Mouse (Mus musculus) adrenal gland, adult 18-20 months (tissue): ENCODE results near the gene Alb. TPM values are rescaled to one million over a fixed set of nuclear protein-coding genes. Genes with fewer than 3 reads are reported as not detected.
A peak's percentile ranks its signal among the peaks of the same experiment; 100 is the strongest.

Experiments
- DNase-seq, 2 experiments: peaks; one replicate each; pipeline ENCODE4 v3.0.0; 2021 to 2022; ENCODE audit warnings: low spot score in 2 of 2
- total RNA-seq, 2 experiments: library from RNA; stranded (reverse); gene quantifications; 1 replicate in 1 of 2; 2 replicates in 1 of 2; pipeline ENCODE4 v1.2.3; 2021

Alb gene
- total RNA-seq, 2 experiments from 2014 or later, result 1.3 to 11.4 TPM

DNA sequence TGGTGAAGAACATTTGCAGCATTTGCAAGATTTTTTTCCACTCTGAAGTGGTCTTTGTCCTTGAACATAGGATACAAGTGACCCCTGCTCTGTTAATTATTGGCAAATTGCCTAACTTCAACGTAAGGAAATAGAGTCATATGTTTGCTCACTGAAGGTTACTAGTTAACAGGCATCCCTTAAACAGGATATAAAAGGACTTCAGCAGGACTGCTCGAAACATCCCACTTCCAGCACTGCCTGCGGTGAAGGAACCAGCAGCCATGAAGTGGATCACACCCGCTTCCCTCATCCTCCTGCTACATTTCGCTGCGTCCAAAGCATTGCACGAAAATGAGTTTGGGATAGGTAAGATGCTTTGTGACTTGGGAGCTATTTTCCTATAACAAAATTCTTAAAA lies 29.8 kb downstream of the Alb start, which contains the start of gene Afp:
TSS of gene Afp (plus strand) at position 220 of the 400 bp plus-strand sequence.
- no peak for DNase-seq

DNA sequence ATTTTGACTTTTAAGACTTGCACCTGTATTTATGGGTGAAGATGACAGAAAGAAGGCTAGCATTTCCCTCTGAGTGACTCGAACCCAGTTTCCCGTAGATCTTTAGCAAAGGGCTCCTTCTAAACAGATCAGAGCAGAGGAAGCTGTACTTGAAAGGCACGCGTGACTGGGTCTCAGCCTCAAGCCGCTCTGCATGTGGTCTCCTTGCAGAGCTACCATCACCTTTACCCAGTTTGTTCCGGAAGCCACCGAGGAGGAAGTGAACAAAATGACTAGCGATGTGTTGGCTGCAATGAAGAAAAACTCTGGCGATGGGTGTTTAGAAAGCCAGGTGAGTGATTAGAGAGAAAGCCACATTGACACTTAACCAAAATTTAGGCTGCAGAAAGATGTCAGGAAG lies 31.7 kb downstream of the Alb start:
- DNase-seq, result no peak

DNA sequence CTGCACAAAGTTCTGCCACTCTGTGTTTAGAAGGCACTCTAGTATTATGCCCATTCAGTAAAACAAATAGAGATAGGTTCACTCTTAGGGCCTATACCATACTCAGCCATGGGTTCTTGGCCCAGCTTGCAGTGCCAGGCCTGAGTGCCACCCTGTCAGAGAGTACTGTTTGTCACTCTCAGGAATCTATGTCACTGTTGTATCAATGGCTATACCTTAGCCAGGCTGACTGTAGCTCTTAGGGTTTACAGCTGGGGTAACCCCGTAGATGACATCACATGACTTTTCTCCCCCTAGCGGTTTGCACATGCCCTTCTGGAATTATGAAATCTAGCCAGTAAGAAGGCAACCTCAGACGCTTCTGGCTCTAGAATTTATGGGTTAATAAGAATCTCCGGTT lies 33.6 kb downstream of the Alb start:
- DNase-seq, result no peak

DNA sequence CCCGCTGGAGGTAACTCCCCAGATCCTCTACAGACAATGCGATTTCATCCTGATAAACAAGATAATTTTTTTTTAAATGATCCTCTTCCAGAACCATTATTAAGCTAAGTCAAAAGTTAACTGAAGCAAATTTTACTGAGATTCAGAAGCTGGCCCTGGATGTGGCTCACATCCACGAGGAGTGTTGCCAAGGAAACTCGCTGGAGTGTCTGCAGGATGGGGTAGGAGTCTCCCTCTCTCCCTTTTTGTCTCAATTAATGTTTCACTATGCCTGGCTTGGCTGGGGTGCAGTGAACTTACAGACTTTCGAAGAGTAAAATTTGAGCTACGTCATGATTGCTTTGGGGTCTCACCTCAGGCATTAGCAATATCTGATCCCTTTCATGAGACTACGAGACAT lies 38.8 kb downstream of the Alb start:
- no peak for DNase-seq

DNA sequence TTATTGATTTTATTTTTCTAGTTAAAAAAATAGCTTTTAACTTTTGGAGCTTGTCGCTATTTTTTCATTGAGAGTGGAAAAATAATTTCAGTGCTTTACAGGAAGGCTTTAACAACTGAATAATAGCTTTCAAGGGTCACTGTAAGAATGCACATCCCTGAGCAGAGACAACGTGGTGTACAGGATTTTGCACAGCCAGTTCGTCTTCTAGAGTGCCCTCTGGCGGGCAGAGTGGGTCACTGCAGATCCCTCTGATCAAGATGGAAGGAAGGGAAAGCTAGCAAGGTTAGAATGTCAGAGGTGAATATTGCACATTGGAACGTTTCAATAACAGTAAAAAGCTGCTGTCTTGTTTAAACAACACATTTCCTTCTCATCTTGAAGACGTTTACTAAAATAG lies 40.0 kb downstream of the Alb start:
- DNase-seq, result peak; percentile 68 to 80

DNA sequence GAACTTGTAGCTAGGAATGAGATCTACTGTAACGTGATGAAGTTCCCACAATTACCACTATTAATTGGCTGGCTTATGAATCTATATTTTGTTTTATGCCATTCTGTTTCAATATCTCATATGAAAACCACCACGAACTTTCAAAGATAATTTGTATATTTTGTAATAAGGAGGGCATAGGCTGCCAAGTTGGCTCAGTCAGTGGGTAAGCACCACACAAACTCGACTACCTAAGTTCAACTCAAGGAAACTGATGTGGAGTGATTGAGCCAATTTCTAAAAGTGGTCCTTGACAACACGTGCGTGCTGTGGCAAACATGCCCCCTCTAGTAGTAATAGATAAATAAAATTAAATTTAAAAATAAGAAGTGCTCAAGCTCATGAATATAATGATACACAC lies 41.1 kb downstream of the Alb start:
- DNase-seq, result no peak

DNA sequence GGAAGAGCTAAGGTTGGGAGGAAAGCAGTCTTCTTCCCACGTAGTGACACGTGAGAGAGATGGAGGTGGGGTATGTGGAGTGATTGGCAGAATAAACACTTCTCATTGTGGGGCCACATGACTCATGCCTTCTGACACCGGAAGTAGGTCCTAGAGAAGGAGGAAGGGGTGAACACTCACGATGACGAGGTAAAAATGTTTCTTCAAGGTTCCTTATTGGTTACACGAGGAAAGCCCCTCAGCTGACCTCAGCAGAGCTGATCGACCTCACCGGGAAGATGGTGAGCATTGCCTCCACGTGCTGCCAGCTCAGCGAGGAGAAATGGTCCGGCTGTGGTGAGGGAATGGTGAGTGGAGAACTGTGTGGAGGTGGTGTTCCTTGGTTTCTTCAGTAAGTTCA lies 44.0 kb downstream of the Alb start:
- DNase-seq, result no peak

DNA sequence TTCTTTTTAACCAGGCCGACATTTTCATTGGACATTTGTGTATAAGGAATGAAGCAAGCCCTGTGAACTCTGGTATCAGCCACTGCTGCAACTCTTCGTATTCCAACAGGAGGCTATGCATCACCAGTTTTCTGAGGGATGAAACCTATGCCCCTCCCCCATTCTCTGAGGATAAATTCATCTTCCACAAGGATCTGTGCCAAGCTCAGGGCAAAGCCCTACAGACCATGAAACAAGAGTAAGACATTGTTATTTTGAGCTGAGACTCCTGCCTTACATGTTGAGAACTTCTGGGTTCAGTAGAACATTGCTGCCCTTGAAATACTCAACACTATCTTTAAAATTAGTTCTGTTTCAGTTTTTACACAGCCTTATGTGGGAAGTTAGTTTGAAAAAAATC lies 45.8 kb downstream of the Alb start:
- no peak for DNase-seq

DNA sequence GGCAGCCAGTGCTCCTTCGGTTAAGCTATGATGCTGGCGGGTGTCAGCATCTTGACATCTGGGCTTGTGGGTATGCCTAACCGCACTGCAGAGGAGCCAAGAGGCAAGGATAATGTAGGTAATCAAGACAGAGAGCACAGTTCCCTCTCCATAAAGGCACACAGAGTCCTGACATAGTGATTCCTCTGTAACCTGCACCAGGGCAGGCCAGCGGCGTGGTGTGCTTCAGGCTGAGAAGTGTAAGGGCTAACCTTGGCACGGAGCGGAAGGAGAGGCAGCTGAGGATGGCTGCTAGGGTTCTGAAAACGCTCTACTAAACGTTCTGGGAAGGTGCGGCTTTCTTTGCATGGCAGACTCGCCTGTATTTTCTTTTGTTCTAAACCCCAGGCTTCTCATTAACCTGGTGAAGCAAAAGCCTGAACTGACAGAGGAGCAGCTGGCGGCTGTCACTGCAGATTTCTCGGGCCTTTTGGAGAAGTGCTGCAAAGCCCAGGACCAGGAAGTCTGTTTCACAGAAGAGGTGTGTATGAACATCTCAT lies 46.8 kb downstream of the Alb start:
- no peak for DNase-seq

DNA sequence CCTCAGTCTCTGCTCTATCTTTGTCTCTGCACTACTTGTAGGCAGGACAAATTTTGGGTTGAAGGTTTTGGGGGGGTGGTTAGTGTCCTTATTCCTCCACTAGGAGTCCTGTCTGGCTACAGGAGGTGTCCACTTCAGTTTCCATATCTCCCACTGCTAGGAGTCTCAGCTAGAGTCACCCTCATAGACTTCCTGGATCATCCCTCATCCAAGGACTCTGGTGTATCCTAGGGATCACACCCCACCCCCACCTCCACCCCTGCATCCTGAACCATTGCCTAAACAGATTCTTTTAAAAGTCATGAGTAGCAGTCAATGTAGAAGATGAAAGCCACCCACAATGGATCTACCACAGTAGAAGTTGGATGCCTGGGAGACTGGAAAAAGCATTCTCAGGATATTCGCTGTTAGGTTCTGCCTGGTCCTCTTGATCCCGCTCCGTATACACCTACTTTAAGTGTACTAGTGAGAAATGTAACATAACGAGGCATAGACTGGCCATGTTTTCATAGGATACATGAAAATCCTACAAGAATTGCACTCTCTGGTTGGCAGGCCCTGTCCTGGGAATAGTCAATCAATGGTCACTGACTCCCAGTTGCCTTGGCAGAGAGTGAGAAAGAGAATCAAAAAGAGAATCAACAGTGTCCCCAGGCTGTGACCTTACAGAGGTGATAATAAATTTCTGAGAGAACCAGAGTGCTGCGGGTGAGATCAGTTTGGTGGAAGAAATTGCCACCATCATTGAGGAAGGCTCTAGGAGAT lies 49.3 kb downstream of the Alb start:
- no peak for DNase-seq

DNA sequence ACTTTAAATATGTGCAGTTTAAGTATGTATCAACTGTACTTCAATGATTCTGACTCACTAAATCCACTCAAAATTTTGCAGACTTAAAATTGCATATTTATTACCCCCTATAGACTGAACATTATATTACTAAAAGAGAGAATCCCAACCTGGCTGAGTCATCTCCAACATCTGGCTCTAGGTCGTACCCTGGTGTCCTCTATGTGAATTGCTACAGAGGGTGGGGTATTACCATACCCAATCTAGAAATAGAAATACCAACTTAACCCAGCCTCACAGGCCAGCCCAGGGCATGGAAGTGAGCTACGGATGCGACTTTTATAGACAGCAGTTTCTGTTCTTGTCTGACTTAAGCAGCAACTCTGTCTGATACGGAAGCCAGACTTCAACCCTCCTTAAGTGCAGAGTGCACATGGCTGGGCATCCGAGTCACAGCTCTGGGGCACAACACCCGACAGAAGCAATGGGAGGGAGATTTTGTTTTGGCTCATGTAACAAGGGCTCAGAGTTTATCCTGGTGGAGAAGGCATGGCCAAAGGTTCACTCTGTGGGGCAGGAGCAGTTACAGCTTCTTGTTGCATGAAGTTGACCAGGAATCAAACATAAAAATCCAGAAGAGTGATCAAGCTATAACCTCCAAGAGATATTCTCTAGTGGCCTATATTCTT lies 51.7 kb downstream of the Alb start:
- no peak for DNase-seq

DNA sequence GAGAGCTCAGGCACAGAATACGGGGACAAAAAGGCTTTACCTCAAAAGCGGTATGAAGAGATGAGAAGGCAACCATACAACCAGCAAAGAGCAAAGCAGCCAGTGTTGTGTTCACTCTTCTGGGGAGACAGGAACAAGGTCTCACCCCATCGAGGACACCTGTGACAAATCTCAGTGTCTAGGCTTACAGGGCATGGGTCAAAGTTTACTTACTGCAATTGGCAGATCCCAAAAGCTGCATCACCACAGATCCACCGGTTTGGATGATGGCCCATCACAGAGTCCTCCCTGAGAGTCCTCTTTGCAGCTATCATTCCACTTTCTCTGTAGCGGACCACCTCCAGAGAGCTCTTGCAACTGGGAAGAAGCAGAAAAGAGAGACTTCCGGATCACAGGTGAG lies 54.9 kb downstream of the Alb start:
- no peak for DNase-seq

DNA sequence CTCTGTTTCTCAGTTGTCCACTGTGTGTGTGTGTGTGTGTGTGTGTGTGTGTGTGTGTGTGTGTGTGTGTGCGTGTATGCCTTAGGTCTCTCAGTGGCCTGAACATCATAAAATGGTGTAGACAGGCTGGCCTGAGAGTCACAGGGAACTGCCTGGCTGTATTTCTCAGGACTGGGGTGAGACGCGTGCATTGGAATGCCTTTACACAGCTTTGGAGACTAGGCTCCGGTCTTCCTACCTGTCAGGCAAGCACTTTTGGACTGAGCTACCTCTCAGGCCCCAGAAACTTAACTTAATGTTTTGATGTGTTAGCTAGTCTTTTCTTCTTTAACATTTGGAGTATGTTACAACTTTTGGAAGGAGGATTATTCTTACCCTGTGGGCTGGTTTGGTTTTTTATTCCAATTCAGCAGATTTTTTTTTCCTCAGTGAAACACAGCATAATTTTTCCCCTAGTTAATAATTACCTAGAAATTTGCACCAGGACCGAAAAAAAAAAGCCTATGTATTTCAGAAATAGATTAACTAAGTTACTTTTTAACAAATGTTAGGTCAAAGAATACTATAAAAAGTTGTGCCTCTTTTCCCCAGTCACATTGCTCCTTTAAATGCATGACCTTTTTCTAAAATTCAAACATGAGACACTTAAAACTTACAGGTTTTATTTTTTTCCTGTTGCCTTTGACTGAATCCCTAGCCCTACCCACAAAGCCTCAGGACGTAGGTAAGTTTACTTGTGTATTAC lies 57.8 kb downstream of the Alb start, which contains the start of gene Afm:
TSS of gene Afm (plus strand) at position 577 of the 745 bp plus-strand sequence.
- no peak for DNase-seq

Other genes starting within 250 kb of the Alb start
- gene Cox18, start 236.9 kb upstream of the Alb start, total RNA-seq, result 10 to 100 TPM; 26.1 to 48.9 TPM
- gene Ankrd17, start 94.3 kb upstream of the Alb start, total RNA-seq, result 10 to 100 TPM; 75.6 to 89.5 TPM
- gene Gm9958, start 93.7 kb upstream of the Alb start, total RNA-seq, result 1 to 10 TPM; 2.5 to 2.9 TPM
- not detected for gene Afp, start 29.8 kb downstream of the Alb start, total RNA-seq
- under 1 TPM in 1 of 2 experiments, not detected in 1; 0.13 TPM for gene Afm, start 58.0 kb downstream of the Alb start, total RNA-seq
- gene 5830473C10Rik, start 100.2 kb downstream of the Alb start, total RNA-seq, result not detected
- gene Rassf6, start 179.8 kb downstream of the Alb start, total RNA-seq, result 1 to 10 TPM; 3.7 to 7.4 TPM